Mouse (Mus musculus) neural tube, embryonic 12.5 days (tissue): ENCODE results near the gene AU022751. TPM values are rescaled to one million over a fixed set of nuclear protein-coding genes. Genes with fewer than 3 reads are reported as not detected.
A peak's percentile ranks its signal among the peaks of the same experiment; 100 is the strongest.
"Not testable (repeated sequence)": the region's sequence is repeated elsewhere in the genome, so short reads cannot be mapped to it uniquely, and the experiment has no call there.

Experiments
- ATAC-seq: fragments of 200-750 bp; cut with Nextera tagmentation; 2 replicates; pipeline ENCODE4 v1.8.0; 2017; ENCODE audit warnings: low read depth, mild to moderate bottlenecking, moderate TSS enrichment, moderate library complexity; ENCODE audit not compliant: low FRiP score
- H3K27ac ChIP-seq: fragments of 300-500 bp; sonication (generic); 2 replicates; pipeline ENCODE4 v1.5.1; 2016
- H3K27me3 ChIP-seq: fragments of 300-500 bp; sonication (generic); replicated peaks from 2 replicates; pipeline ENCODE4 v1.6.1; 2016; ENCODE audit warnings: mild to moderate bottlenecking
- H3K36me3 ChIP-seq: fragments of 300-500 bp; sonication (generic); 2 replicates; pipeline ENCODE4 v1.6.1; 2016; ENCODE audit warnings: mild to moderate bottlenecking
- H3K4me1 ChIP-seq: fragments of 300-500 bp; sonication (generic); 2 replicates; pipeline ENCODE4 v1.6.1; 2016
- H3K4me2 ChIP-seq: fragments of 300-500 bp; sonication (generic); replicated peaks from 2 replicates; pipeline ENCODE4 v1.6.1; 2016; ENCODE audit warnings: mild to moderate bottlenecking
- H3K4me3 ChIP-seq: fragments of 300-500 bp; sonication (generic); 2 replicates; pipeline ENCODE4 v1.5.1; 2016
- H3K9ac ChIP-seq: fragments of 300-500 bp; sonication (generic); 2 replicates; pipeline ENCODE4 v1.6.1; 2016; ENCODE audit warnings: mild to moderate bottlenecking
- H3K9me3 ChIP-seq: fragments of 300-500 bp; sonication (generic); 2 replicates; pipeline ENCODE4 v1.6.1; 2016; ENCODE audit warnings: mild to moderate bottlenecking
- WGBS: fragments of 180-500 bp; shearing (Covaris S2); methylation state at CpG from one replicate; pipeline ENCODE4 v1.1.7; 2016; 5-methylcytosine and 5-hydroxymethylcytosine counted together
- microRNA-seq: library from miRNA; unstranded; fragments of <30 nt; microRNA quantifications from one replicate; pipeline ENCODE4, GENCODE M21; 2017
- polyA plus RNA-seq: library from polyadenylated mRNA; unstranded; fragments of >200 nt; fragmentation: Nextera tagmentation; extraction: Ambion mirVana; gene quantifications from 2 replicates; pipeline ENCODE4 v1.2.1, GENCODE M21; 2016

AU022751 gene
- not detected in 2 replicates for polyA plus RNA-seq

DNA sequence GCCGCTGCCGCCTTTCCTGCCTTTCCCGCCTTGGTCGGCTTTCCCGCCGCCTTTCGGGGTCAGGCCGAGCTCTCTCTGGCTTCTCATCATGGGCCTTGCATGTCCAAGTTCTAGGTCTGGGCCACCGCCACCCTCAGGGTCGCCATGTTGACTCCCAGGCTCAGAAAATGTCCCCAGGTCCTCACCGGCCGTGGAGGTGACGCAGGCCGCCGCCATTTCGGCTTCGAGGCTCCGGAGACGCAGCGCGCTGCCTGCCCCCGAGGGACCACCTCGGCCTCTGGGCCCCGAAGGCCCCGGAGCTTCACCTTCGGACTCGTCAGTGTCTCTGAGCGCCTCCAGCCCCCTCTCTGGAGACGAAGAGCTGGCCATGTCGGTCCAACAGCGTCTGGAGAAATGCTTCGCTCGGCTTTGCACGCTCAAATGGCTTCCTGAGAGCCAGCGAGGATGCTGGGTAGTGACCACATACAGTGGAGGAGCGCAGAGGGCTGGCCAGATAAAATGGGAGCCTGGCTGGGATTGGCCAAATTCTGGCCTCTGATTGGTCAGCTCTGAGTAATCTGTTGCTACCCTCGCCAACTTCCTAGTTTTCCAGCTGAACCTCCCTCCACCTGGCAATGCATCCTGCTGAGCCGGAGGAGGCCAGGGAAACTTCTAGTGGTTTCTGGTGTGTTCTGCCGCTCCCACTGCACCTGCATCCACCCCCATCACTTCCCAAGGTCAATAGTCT is at the start of gene AU022751:
Gene AU022751 (minus strand): TSS at position 466 of the 727 bp plus-strand sequence.
- Histone ChIP-seq H3K4me1 (no peaks in the 10 kb centered on the region), H3K36me3 (no peaks in the 10 kb centered on the region), H3K4me2 (no peak within 1 kb of the TSS), H3K9me3 (peaks cover 21% of the 10 kb centered on the region), H3K9ac (no peak within 1 kb of the TSS), H3K4me3 (no peak within 1 kb of the TSS), H3K27me3 (no peaks in the 10 kb centered on the region), H3K27ac (no peak within 1 kb of the TSS)
- ATAC-seq: no peak
- 91% methylated on average over 39 of the region's 39 CpGs for WGBS

DNA sequence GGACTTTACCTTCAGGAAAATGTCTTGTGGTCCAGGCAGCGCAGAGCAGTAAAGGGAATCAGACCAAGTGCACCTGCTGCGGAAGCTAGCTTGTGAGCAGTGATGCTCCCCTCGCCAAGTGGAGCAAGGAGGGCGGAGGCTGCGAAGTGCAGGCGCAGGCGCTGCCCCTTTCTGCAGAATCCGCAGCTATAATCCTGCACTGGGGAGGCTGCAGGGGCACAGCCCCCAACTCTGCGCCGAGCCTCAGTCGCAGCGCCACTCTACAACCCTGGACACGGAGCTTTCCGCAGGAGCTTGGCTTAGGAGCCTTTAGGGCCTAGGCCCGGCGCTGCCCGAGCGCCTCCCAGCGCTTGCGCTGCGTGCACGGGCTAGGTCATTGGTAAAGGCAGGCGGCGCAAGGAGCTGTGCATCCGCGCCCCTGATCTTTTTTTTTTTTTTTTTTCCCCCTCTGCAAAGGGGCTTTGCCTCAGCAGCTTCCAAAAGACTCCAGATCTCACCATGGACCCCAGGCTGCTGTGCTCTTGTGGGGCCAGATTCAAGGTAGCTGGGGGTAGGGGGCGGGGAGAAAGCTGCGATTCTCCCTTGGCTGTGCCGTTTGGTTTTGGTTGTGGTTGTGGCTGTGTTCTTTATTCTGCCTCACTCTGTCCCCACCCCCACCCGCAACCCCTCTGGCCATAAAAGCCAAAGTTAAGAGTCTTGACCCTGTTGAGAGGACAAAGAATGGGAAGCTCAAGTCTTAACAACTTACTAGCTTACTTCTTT is 9.0 kb upstream of the AU022751 start:
- peak overlapping the region; percentile 57 for H3K4me2 ChIP-seq
- no peaks in the 10 kb centered on the region for H3K4me1 ChIP-seq
- peak overlapping the region; percentile 35 for H3K4me3 ChIP-seq
- H3K27me3 ChIP-seq: no peaks in the 10 kb centered on the region
- no peaks in the 10 kb centered on the region for H3K9me3 ChIP-seq
- 12% methylated on average over 30 of the region's 30 CpGs for WGBS
- no peaks in the 10 kb centered on the region for H3K36me3 ChIP-seq
- peak overlapping the region; percentile 40; the same call in 1 of the 2 replicates for H3K9ac ChIP-seq
- H3K27ac ChIP-seq: 0 out of 2 replicates have a peak overlapping the region, but pooled peaks have one; percentile 7
- ATAC-seq: peak; percentile 95

GRCm38 (mm10) chrX:6091547-6091946 is 8.3 kb upstream of the AU022751 start:
- peak overlapping the region; percentile 57 for H3K4me2 ChIP-seq
- H3K27ac ChIP-seq: no peak overlapping the region
- peak overlapping the region; percentile 35 for H3K4me3 ChIP-seq
- H3K9ac ChIP-seq: 0 out of 2 replicates have a peak overlapping the region, but pooled peaks have one; percentile 40
- no peaks in the 10 kb centered on the region for H3K4me1 ChIP-seq
- H3K27me3 ChIP-seq: no peaks in the 10 kb centered on the region
- H3K36me3 ChIP-seq: no peaks in the 10 kb centered on the region
- 22% methylated on average over 12 of the region's 12 CpGs for WGBS
- no peaks in the 10 kb centered on the region for H3K9me3 ChIP-seq
- peak; percentile 61; the same call in 1 of the 2 replicates for ATAC-seq

- no peak overlapping the region for H3K27ac ChIP-seq
- H3K4me2 ChIP-seq: no peak overlapping the region
- H3K9ac ChIP-seq: no peak overlapping the region
- H3K36me3 ChIP-seq: no peaks in the 10 kb centered on the region
- H3K9me3 ChIP-seq: no peaks in the 10 kb centered on the region
- no peaks in the 10 kb centered on the region for H3K27me3 ChIP-seq
- H3K4me1 ChIP-seq: no peaks in the 10 kb centered on the region
- no peak overlapping the region for H3K4me3 ChIP-seq
- ATAC-seq: no peak
- 87% methylated on average over 1 of the region's 1 CpGs for WGBS
Observed at GRCm38 (mm10) chrX:6061563-6061962, 21.7 kb downstream of the AU022751 start.

DNA sequence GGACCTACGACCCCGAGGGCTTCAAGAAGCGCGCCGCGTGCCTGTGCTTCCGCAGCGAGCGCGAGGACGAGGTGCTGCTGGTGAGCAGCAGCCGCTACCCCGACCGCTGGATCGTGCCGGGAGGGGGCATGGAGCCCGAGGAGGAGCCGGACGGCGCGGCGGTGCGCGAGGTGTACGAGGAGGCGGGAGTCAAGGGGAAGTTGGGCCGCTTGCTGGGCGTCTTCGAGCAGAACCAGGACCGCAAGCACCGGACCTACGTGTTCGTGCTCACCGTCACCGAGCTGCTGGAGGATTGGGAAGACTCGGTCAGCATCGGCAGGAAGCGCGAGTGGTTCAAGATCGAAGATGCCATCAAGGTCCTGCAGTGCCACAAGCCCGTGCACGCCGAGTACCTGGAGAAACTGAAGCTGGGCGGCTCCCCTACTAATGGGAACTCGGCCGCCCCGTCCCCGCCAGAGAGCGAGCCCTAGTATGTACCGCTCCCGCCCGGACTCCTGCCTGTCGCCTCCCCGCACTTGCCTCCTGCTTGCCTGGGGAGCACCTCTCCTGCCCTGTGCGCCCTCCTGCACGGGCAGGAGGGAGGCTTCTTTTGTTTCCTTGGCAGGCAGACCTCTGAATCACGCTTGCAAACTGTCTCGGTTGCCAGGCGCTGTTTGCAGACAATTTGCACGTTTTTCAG is 35.1 kb downstream of the AU022751 start:
- not testable (repeated sequence) for H3K9ac ChIP-seq

GRCm38 (mm10) chrX:6047066-6047935 is 35.9 kb downstream of the AU022751 start, which contains the start of gene Nudt11:
Gene Nudt11 (plus strand): TSS chrX:6047453.
- not testable (repeated sequence) for H3K9me3 ChIP-seq, H3K9ac ChIP-seq, H3K4me1 ChIP-seq, H3K27ac ChIP-seq, H3K27me3 ChIP-seq, H3K36me3 ChIP-seq
- 30% methylated on average over 10 of the region's 121 CpGs for WGBS
- peak within 1 kb of the TSS; percentile 54 for H3K4me2 ChIP-seq
- H3K4me3 ChIP-seq: peak within 1 kb of the TSS; percentile 36
- ATAC-seq: peak; percentile 88

More for the DNA sequence above, 35.1 kb downstream of the AU022751 start:
- ATAC-seq: peak; percentile 77
- H3K27me3 ChIP-seq, H3K9me3 ChIP-seq, H3K27ac ChIP-seq, H3K4me1 ChIP-seq, H3K36me3 ChIP-seq: not testable (repeated sequence)
- Histone ChIP-seq H3K4me3 (peak overlapping the region; percentile 36), H3K4me2 (peak overlapping the region; percentile 54)
- WGBS: 15% methylated on average over 21 of the region's 60 CpGs

Small RNA genes within 50 kb of the gene (microRNA-seq; reads per million reads assigned to microRNA genes)
- gene Gm27360: not detected

Other genes starting within 250 kb of the AU022751 start
- gene Nudt11, start 36.0 kb downstream of the AU022751 start, polyA plus RNA-seq: 13.8 and 14.3 TPM in 2 replicates
- gene Nudt10, start 89.6 kb upstream of the AU022751 start, polyA plus RNA-seq: 36.2 and 41.3 TPM in 2 replicates
- 0.06 TPM in 1 of 2 replicates, not detected in the other for gene Bmp15, start 237.3 kb upstream of the AU022751 start, polyA plus RNA-seq